Mouse (Mus musculus) heart, adult 2 months (tissue): ENCODE measurements at regions not wholly inside any gene's neighbourhood (a gene's known extent, or its start where the extent isn't known, plus 50 kb on each side); places are given as distances from the start of the nearest gene placed in this dataset.

ENCODE experiments used
- CTCF ChIP-seq: fragments of 200-600 bp; IDR thresholded peaks from 2 replicates; pipeline ENCODE4 v1.8.1; 2022; ENCODE audit warnings: antibody characterized with exemption, mild to moderate bottlenecking, moderate library complexity
- EP300 ChIP-seq: fragments of 200-500 bp; IDR thresholded peaks from 2 replicates; pipeline ENCODE4 v1.6.1; 2011; ENCODE audit warnings: low read depth, low read length, control low read depth; ENCODE audit not compliant: insufficient read depth
- POLR2A ChIP-seq: fragments of 200-500 bp; IDR thresholded peaks from 2 replicates; pipeline ENCODE4 v1.6.1; 2011; ENCODE audit warnings: mild to moderate bottlenecking, low read depth, low read length, control low read depth; ENCODE audit not compliant: insufficient read depth

DNA sequence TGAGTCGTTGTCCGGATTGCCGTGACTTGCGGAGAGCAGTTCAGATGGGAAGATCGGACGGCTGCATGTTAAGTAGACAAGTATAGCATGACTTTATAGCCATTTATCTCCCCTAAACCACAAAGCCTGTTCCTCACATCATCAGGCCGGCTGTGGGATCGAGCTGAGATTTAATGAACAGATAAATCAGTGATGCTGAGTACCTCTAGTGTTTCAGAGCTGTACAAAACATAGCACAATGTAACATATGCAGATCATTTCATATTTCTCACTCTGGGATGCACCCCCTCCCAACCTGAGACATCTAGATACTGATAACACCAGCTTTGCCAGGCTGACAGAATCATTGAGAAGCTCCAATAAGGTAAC lies 223.5 kb downstream of the Sorl1 start:
- no peak for TF ChIP-seq EP300
- TF ChIP-seq POLR2A: no peak
- TF ChIP-seq CTCF: no peak
